Mouse (Mus musculus) liver, embryonic 14.5 days (tissue): ENCODE measurements around the gene Ap1g2.

Experiments used
- CTCF ChIP-seq: IDR thresholded peaks from 2 replicates; pipeline ENCODE4 v1.5.1; 2016; ENCODE audit warnings: antibody characterized with exemption, low read depth, control low read depth
- EP300 ChIP-seq: IDR thresholded peaks from 2 replicates; pipeline ENCODE4 v1.6.1; 2016; ENCODE audit warnings: antibody characterized with exemption, low read depth

DNA sequence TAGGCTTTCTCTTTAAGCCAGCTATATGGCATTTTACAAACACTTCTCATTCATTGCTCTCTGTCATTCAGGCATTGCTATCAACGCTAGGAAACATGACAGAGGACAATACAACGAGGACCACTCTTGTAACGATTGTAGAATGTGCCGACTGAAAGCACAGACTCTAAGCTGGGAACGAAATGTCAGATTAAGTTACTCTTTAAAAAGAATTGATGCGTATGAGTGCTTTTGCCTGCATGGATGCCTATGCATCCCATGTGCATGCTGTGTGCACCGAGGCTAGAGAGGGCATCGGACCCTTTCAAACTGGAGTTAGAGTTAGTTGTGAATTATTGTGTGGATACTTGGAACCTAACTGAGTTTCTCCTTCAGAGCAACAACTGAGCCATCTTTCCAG, 29.3 kb upstream of the Ap1g2 start:
- TF ChIP-seq CTCF (no peak), EP300 (no peak)
